Mouse (Mus musculus) cerebellum, adult 11-12 months (tissue): Measurements from ENCODE around the gene Ctbp1.

Experiments used
- DNase-seq: peaks from one replicate; pipeline ENCODE4 v3.0.0; 2022

The Ctbp1 gene

DNA sequence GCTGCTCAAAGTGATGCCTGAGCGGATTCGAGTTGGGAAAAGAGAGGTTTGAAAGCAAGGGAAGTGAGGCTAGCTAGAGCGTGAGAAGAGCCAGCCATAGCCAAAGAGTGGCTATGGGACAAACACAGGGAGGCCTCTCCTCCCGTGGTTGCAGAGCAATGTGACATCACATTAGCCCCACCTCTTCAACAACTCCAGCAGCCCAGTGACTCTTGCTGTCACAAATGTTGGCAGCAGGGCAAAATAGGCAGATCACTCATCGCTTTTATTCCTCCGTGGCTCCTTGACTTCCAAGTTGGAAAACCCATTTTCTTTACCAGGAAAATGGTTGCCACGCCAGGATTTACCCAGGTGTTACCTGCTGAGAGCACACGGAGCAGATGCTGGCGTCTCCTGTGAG lies 67.7 kb downstream of the Ctbp1 start:
- DNase-seq, result no peak

- DNase-seq, result no peak
These were observed 68.5 kb downstream of the Ctbp1 start for GRCm38 (mm10) chr5:33206328-33206727.

- no peak for DNase-seq
These were observed 70.5 kb downstream of the Ctbp1 start for GRCm38 (mm10) chr5:33204284-33204683.

DNA sequence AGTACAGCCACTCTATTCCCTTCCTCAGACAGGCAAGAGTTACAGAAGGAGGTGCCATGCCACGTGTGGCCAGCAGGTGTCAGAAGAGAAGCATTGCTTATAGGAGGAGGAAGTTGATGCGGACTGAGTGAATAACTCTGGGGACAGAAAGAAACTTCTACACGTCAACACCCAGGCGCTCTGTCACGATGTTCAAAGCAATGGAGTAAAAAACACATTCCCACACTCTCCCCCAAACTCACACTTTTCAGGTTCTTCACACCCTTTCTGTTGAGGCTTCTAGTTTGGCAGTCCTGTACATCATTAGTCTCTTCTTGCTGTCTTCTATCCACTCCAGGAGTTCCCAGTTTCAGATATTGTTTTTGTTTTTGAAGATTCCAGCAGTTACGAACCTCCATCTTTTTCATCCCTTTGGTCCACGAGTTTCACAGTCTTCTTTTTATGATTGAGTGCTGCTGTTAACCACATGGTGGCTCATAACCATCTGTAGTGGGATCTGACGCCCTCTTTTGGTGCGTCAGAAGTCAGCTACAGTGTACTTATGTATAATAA lies 71.0 kb downstream of the Ctbp1 start:
- DNase-seq, result peak; percentile 61

- DNase-seq, result no peak
These were observed 71.6 kb downstream of the Ctbp1 start for GRCm38 (mm10) chr5:33203171-33203565.

GRCm38 (mm10) chr5:33202516-33203170 lies 72.2 kb downstream of the Ctbp1 start:
- DNase-seq, result no peak

DNA sequence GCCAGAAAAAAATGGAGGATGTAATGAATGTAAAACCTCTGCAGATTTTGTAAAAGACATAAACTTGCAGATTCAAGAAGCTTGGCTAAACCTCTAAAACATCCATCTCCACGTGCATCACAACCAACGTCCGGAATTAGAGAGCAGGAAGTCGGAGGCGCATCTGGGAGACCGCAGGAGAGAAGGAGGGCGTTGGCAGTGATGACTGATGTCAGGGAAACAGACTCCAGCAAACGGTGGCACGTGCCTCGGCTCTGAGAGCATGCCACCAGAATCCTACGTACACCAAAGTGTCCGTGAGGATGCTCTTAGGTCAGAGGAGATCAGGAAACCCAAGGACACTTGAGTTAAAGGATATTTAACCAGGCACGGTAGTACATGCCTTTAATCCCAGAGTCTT lies 73.1 kb downstream of the Ctbp1 start:
- no peak for DNase-seq

GRCm38 (mm10) chr5:33200071-33200470 lies 74.7 kb downstream of the Ctbp1 start:
- no peak for DNase-seq
